Mouse (Mus musculus) Muller cell, postnatal 12 days (primary cell): ENCODE data around the gene Amotl1.
A peak's percentile ranks its signal among the peaks of the same experiment; 100 is the strongest.

Experiments used
- DNase-seq: peaks from one replicate; pipeline ENCODE4 v3.0.0-alpha.2; 2015; ENCODE audit errors: inconsistent ontology term

Gene Amotl1

DNA sequence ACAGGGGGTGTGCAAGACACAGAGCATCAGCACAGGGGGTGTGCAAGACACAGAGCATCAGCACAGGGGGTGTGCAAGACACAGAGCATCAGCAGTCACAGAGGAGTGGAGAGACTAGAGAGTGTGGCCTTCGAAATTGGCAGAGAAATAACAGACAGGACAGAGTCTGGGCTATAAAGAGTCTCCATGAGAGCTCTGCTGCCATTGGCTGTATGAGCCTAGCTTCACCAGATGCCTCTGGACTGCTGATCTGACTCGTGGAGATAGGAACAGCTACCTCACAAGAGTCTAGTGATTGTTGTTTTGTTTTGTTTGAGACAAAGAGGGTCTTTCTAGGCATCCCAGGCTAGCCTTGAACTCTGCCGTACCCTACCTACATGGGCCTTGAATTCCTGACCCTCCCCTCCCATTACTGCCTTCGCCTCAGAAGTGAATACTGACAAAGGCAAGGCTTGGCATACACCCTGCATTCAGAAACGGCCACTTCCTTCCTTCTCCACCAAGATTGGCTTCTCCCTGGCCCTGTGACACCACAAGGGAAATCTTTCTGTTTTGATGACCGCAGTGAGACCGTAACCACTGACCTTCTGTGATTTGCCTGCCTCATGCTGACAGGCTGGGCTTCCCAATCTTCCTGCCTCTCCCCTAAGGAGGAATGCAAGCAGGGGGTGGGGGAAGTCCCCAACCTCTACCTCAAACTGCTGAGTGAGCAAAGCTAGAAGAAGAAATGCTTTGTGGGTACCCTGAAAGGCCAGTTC, 3.4 kb downstream of the Amotl1 start:
- DNase-seq, result peak; percentile 78

DNA sequence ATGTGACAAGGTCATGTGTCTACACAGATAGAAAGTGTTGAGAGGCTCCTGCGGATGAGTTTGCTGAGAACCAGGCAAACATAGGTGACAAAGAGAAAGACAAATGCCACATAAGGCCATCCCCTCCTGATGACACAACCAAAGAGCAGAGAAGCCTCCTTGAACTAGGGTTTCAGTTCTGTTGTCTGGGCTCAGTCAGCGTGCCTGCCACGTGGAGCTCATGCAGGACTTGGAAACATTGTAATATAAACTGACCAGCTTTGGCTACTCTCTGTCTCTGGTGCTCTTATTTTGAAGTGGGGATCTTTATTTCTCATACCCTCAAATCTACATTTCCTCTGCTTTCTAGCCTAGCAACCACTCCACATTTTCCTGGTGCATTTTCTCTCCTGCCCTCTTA, 8.6 kb downstream of the Amotl1 start:
- DNase-seq, result no peak

DNA sequence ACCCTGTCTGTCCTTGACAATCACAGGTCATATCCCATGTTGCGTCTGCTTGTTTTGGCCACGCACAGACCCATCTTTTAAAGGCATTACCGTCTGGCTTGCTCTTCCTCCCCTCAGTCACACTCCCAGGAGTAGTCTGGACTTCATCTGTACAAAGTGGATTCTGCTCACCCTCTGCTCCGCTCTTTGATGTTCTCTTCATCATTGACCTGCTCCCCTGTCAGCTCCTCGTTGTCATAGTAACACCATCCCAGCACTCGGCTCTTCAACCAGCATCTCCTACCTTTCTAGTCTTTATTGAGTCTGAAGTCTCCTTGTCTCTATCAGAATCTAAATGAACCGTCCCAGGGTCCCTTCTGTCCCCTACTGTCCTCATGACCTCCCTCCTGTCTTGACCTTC, 9.3 kb downstream of the Amotl1 start:
- DNase-seq, result no peak

DNA sequence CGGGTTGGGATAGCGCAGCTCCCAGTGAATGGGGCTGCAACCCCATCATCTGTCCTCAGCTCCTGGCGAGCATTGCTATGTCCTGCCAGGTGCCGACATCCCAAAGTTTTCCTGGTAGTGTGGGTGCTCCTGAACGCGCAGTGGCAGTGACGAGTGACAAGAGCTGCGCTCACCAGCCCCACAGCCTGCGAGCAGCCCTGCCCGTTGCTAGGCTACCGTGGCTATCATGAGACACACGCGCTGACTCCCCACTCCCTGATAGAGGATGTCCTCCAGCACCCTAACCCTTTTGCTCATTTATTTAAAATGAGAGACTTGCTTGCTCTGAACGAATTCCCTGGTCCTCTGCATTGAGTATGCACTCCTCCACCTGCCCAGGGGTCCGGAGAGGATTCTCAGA, 10.7 kb downstream of the Amotl1 start:
- no peak for DNase-seq

DNA sequence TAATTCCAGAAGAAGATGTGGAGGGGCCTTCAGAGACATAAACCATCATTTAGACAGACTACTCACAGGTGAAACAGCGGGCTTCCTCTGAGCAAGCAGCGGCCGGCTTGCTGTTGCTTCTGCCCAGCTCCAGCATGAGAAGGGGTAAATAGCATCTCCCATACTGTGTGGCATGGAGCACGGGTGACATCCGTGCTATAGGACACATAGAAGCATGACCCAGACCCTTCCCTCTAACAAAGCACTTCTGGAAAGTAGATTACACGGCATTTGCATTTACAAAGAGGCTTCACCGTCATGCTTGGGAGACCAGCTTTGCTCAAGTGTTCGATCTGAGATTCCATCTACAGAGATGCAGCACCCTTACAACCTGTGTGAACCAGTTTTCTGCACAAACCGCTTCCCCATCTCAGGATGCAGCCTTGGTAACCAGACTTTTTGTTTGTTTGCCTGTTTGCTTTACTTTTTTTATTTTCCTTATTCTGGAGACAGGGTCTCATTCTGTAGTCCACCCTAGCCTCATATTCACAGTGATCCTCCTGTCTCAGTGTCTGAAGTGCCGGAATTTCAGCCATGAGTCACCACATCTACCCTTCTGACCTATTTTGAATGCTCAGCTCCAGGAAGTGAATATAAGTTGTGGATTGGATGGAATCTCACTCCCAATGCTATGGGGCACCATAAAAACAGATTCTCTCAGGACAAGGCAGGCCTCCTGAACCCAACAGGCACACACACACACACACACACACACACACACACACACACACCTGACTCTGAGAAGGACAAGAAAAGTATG, 12.3 kb downstream of the Amotl1 start:
- DNase-seq, result peak; percentile 56

DNA sequence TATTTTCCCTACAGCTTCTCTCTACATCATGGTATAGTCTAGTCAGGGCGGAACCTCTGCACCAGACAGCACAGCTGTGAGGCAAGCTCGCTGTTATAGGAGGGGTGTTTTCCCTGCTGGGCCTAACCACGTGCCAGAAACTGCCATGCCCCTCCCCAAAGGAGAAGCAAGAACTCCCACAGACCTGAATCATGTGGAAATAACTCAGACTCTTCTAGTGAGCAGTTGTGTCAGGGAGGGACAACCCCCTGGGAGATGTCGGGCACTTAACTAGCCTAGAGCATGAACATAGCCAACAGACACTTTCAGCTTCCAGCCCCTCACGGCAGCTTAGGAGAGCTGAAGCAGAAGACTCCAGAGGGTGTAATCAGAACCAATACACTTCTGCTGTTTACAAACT, 13.1 kb downstream of the Amotl1 start:
- DNase-seq, result no peak

DNA sequence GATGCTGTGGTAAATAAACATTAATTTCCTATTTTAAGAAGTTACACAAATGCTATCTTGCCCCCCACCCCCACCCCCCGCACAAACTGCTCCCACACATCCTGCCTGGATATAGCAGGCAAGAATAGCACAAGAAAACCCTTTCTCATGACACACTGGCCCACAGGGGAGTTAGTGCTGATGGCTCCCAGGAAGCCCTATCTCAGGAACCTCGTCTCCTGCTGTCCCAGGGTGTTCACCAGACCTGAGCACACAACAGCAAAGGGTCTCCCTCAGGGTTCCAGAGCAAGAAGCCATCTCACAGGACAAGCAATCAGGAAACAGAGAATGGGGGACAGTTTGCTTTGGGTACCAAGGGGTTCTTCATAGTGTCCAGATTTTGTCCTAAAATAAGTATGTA, 17.3 kb downstream of the Amotl1 start:
- no peak for DNase-seq

DNA sequence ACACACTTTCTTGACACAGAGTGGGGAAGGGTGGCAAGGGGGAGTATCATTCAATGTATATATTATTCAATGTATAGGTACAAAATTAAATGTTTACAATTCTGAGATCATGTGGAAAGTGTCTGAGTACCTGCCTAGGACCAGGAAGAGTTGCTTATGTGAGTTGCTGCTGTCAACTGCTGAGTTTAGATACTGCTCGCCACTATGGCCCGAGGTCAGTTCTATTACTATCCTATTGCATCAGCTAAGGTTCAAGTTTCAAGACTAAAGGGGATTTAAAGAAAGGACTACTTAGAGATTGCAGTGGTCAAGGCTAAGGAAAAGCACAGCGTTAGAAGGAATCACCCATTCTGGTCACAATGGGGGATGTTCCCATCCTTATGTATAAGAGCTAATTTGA, 18.9 kb downstream of the Amotl1 start:
- DNase-seq, result no peak

DNA sequence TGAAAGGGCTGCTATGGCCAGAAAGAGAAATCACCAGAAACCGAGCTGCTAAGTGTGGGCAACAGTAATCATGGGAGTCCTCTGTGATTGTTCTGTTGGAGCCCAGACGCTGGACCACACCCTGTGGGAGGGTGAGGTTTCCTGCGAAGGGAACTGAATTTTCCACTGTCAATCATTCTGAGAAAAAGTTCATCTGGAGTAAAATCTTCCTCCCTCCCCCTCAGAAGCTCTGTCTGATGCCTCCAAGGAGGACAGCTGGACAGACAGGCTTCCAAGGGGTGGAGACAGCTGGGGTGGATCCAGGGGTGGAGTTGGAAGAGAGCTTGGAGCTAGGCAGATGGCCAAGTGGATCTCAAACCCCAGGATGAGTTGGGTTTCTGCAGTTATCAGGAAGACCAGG, 19.8 kb downstream of the Amotl1 start:
- DNase-seq, result no peak

DNA sequence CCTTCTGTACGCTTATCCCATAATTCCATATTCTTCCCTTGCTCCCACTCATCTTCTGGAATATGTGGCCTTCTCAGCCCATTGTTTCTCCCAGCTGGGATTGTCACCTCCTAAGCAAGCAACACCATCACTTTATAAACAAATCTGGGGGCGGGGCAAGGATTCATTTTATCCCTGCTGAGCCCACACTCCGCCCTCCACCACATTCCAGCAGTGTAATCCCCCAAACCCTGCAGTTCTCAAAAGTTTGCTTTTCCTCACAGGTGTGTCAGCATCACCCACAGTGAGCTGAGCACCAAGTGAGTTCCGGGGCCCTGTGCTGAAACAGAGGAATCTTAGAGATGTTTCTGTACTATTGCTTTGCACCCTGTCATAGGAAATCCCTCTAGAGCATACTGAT, 20.9 kb downstream of the Amotl1 start:
- DNase-seq, result no peak

DNA sequence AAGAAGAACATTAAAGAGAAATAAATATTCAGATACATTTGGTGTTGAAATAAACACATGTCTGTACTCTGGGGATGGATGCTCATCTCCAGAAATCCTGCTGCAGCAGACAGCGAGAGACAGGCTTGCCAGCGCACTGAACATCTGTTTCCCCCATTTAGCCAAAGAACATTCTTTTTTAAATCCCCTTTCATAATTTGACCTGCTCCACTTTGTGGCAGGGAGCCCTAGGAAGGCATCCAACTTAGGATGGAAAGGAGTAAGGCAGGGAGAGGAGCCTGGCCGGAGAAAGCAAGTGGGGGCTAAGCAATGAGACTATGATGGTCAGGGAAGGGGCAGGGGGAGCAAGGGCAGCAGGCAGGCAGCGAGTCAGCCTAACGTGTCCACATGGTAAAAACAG, 21.6 kb downstream of the Amotl1 start:
- no peak for DNase-seq

DNA sequence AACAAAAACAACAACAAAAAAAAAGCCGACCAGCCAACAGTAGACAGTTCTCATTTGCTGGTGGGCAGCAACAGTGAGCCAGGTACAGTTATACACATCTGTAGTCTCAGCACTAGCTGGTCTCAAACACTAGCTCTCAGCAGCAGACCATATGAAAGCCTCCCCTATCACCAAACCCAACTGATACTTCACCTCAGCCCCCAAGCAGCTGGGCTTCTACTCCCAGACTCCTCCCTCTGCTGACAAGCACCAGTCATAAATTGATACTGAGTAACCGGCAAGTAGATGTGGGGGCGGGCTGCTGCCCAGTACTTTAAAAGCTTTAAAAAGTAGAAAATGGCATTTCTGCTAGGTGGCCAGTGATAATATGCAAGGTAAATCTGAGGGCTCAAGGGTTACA, 22.0 kb downstream of the Amotl1 start:
- DNase-seq, result no peak

DNA sequence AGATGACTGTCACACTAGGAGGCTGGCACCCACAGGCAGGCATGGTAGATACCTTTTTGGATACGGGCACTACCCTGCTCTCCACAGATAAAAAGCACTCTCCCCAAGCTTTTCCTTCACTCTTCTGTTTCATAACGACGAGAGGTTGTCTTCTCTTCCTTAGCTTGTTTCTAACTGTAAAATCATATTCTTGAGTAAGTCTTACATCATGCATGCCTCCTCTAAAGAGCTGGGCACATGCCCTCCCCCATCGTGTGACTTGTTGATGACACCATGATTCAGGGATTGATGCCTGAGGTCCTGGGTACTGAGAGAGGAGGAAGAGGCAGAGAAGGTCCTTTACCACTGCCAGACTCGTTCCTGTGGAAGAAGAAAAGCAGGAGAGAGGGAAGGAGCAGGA, 24.7 kb downstream of the Amotl1 start:
- no peak for DNase-seq

DNA sequence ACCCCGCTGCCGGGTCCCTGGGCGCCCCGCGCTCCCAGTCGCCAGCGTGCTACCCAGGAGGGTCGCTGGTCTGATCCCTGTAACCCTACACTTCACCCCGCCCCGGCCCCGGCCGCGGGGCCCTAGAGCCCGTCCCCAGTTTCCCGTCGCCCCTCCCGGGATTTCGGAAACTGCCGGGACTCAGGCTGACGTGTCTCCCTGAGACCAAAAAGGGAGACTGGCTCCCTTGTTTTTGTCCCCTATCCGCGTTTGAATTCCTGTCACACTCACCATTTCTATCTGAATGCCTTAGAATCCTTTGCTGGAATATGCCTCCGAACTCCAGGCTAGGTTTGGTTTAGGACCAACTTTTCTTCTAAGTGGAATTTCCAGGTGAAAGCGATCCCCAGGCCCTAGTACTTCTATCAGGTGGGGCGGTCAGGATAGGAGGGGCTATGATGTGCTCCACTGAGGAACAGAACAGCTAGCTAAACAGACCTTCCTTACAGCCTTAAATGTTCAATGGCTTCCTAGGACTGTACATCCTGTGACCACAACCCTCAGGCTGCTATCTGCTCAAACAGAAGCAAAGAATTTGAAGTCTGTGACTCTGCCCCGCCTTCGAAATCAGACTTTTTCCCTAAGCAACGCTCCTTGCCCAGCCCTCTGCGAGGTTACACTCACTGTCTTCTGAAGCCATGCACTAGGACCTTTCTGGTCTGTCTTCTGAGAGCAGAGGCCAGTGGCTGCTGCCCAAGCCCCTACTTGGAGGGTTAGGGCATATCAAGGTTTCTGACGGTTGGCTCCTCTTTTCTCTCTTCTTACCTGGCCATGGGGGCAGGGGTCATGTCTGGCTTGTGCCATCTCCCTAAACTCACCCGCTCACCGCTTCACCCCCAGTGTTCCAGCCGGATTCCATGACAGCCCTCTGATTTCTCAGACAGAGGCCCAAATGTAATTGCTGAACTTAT, 29.6 kb downstream of the Amotl1 start:
- peak; percentile 84 for DNase-seq

DNA sequence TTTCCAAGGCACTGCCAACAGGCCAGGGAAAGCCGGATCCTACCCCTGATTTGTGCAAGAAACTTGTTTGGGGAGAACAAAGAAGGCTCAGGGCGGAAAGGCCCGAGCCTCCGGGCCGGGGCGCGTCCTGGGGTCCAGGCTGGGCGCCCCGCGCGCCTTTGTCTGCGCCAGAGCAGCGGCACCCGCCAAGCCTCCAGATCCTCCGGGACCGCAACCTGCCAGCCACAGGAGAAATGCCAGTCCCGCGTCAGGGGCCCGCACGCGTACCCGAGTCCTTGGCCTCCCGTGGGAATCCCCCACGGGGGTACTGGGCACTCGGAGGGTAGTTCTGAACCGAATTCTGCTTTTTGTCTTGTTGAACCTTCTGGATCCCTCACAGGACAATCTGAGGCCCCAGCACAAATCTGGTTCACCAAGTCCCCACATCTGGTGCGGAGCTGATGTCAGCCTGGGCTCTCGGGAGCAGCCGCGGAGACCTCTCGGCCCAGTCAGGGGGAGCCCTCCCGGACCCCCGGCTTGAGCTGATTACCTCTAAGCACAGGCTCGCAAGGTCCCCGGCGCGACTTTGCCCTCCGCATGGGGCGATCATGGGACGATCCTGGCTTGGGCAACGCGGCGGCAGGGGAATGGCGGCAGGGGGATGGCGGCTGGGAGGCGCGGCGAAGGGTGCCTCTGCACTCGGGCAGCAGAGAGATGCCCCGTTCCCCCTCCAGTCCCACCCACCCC, 30.5 kb downstream of the Amotl1 start:
- DNase-seq, result peak; percentile 59

DNA sequence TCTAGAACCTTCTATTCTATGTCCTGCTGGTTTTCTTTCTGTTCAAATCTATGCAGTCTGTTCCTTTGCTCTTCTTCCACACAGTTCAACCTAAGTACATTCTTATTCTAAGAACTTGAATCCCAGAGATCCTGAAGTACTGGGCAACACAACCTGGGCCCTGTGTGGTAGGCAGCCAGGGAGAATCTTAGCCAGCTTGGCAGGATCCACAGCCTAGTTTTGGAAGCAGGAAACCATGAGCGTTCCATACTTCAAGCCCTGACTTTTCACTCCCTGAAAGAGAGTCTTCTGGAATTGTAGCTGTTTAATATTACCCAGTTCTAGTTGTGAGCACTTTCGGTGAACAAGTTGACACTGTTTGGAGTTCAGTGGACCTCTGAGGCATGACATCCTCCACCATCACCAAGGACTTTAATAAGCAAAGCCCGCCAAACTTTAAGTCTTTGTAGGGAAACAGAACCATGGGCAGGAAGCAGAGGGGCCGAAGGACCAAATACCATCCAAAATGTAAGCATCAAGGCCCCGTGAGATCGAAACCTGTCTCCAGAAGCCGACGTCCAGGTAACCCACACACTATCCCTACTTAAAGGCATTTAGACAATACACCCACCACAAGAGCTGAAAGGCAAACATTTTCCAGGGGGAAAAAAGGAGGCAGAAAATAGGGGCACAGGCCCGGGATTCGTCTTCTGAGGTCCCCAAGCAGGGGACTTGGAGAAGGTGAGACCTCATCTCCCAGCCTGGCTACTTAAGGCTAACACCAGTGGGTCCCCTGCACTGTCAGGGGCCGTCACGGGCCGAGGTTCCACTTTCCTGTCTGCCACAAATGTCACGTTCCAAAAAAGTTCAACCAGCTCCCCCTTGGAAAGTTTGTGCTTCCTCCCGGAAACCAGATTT, 31.3 kb downstream of the Amotl1 start:
- no peak for DNase-seq

DNA sequence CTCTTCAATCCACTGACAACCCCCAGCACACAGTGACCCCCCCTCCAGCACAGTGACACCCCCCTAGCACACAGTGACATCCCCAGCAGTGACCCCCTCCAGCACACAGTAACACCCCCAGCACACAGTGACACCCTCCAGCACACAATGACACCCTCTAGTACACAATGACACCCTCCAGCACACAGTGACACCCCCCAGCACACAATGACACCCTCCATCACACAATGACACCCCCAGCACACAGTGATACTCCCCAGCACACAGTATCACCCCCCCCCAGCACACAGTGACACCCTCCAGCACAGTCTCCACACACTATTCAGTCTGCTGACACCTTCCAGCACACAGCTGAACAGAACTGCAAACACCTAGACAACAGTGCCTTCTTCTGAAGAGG, 32.3 kb downstream of the Amotl1 start:
- DNase-seq, result no peak

DNA sequence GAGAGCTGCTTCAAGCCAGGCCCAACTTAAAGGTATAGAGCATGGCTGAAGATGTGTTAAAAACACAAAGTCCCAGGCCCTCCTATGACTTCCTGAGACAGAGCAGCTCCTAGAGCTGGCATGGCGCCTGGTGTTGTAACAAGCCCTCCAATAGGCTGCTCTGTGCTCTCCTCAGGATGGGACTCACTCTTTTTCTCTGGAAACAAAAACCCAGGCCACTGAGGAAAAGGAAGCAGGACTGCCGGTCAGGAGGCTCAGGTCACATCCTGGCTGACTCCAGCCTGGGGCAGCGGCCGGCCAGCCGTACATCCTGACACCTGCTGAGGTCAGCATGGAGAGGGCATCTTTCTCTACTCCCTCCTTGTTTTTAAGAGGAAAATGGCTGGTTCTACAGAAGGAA, 36.3 kb downstream of the Amotl1 start:
- no peak for DNase-seq

DNA sequence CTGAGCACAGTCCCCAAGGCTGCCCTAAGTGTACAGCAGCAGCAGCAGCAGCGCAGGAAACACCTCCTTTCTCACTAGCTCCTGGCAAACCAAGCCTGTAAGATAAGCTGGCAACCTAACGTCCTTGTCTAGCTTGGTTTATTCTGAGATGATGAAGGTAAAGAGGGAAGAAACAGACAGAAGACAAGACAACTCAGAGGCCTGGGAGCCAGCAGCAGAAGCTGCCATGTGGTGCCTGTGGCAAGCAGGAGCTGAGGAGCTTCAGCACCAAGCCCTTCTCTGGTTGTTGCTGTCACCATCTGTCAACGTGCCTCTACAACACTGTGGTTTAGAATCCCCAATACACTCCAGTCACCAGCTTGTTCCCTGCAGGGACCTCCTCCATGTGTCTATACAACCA, 37.4 kb downstream of the Amotl1 start:
- DNase-seq, result no peak

DNA sequence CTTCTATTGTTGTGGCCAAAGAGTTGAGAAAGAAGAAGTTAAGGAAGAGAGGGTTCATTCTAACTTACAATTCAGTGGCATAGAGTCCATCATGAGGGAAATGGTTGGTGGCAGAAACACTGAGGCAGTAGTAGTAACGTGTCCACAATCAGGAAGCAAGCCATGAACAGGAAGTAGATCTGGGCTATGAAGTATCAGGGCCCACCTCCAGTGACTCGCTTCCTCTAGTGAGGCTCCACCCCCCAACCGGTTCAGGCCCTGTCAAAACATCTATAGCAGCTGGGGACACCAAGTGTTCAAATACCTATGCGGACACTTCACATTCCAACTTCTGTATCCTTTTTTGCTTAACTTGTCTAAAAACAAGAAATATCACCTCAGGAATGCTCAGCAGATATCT, 38.9 kb downstream of the Amotl1 start:
- DNase-seq, result no peak

DNA sequence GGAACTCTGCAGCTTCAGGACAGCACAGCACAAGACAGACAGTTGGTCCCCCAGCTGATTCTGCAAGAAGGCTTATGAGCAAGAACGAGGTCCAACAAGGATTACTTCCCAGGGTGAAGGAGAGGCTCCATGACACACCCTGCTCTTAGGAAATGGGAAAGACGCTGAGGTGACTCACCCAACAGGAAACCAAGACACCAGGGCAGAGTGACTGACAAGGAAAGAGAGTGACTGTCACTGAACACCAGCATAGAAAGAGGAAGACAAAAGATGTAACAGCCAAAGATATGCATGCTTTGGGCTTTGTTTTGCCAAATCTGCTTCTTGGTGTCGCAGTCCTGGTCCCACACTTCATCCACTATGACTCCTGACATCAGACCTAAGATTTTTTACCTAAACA, 40.5 kb downstream of the Amotl1 start:
- no peak for DNase-seq
